Mouse (Mus musculus) intestine, postnatal 0 days (tissue): ENCODE results near the gene Srebf2. TPM values are rescaled to one million over a fixed set of nuclear protein-coding genes. Genes with fewer than 3 reads are reported as not detected.

Experiments
- ATAC-seq: fragments of 200-750 bp; cut with Nextera tagmentation; 2 replicates; pipeline ENCODE4 v1.8.0; 2017; ENCODE audit warnings: mild to moderate bottlenecking, moderate TSS enrichment, moderate library complexity
- H3K27ac ChIP-seq: fragments of 300-500 bp; sonication (generic); 2 replicates; pipeline ENCODE4 v1.5.1; 2014; ENCODE audit warnings: mild to moderate bottlenecking, low read depth, low read length, moderate library complexity
- H3K27me3 ChIP-seq: fragments of 300-500 bp; sonication (generic); replicated peaks from 2 replicates; pipeline ENCODE4 v1.6.1; 2014; ENCODE audit warnings: low read length, mixed read lengths; ENCODE audit not compliant: control insufficient read depth, insufficient read depth
- H3K36me3 ChIP-seq: fragments of 300-500 bp; sonication (generic); 2 replicates; pipeline ENCODE4 v1.6.1; 2014; ENCODE audit warnings: mild to moderate bottlenecking, moderate library complexity; ENCODE audit not compliant: control insufficient read depth, insufficient read depth
- H3K4me1 ChIP-seq: fragments of 300-500 bp; sonication (generic); replicated peaks from 2 replicates; pipeline ENCODE4 v1.6.1; 2014; ENCODE audit warnings: antibody characterized with exemption, low read length, mixed read lengths; ENCODE audit not compliant: control insufficient read depth, insufficient read depth
- H3K4me2 ChIP-seq: fragments of 300-500 bp; sonication (generic); replicated peaks from 2 replicates; pipeline ENCODE4 v1.6.1; 2014; ENCODE audit warnings: low read depth, mild to moderate bottlenecking, moderate library complexity
- H3K4me3 ChIP-seq: fragments of 300-500 bp; sonication (generic); 2 replicates; pipeline ENCODE4 v1.5.1; 2014; ENCODE audit warnings: low read depth, low read length
- H3K9ac ChIP-seq: fragments of 300-500 bp; sonication (generic); 2 replicates; pipeline ENCODE4 v1.6.1; 2014; ENCODE audit warnings: mild to moderate bottlenecking, low read depth, low read length
- H3K9me3 ChIP-seq: fragments of 300-500 bp; sonication (generic); 2 replicates; pipeline ENCODE4 v1.6.1; 2016; ENCODE audit warnings: mixed run types; ENCODE audit not compliant: control insufficient read depth
- CTCF ChIP-seq: sonication (generic); IDR thresholded peaks from 2 replicates; pipeline ENCODE4 v1.5.1; 2016; ENCODE audit warnings: low read depth, mild to moderate bottlenecking, control low read depth, antibody characterized with exemption, moderate library complexity
- WGBS: fragments of 180-500 bp; shearing (Covaris S2); extraction: QIAGEN DNeasy Blood & Tissue Kit; methylation state at CpG from one replicate; pipeline ENCODE4 v1.1.7; 2014; 5-methylcytosine and 5-hydroxymethylcytosine counted together
- polyA plus RNA-seq: library from polyadenylated mRNA; unstranded; fragments of >200 nt; fragmentation: Nextera tagmentation; extraction: Ambion mirVana; gene quantifications from 2 replicates; pipeline ENCODE4 v1.2.1, GENCODE M21; 2015

Srebf2 gene
- polyA plus RNA-seq, 1 experiment from 2014 or later: 68.7 TPM

GRCm38 (mm10) chr15:82151176-82151575 is 4.2 kb downstream of the Srebf2 start:
- TF ChIP-seq CTCF: no peak
- 88% methylated on average over 4 of the region's 4 CpGs for WGBS
- no peak overlapping the region for H3K4me3 ChIP-seq
- no peak overlapping the region for H3K27ac ChIP-seq
- no peaks in the 10 kb centered on the region for H3K27me3 ChIP-seq
- ATAC-seq: no peak
- H3K4me1 ChIP-seq: peaks cover 3% of the 10 kb centered on the region; the same call in 1 of the 2 replicates
- H3K4me2 ChIP-seq: no peak overlapping the region
- H3K9ac ChIP-seq: no peak overlapping the region
- H3K9me3 ChIP-seq: no peaks in the 10 kb centered on the region
- H3K36me3 ChIP-seq: no peaks in the 10 kb centered on the region

- no peaks in the 10 kb centered on the region for H3K36me3 ChIP-seq
- TF ChIP-seq CTCF: no peak
- H3K4me1 ChIP-seq: 0 out of 2 replicates have a peak, but pooled peaks cover 3% of the 10 kb centered on the region
- no peaks in the 10 kb centered on the region for H3K27me3 ChIP-seq
- ATAC-seq: no peak
- no peak overlapping the region for H3K4me3 ChIP-seq
- WGBS: 65% methylated on average over 12 of the region's 12 CpGs
- no peak overlapping the region for H3K27ac ChIP-seq
- no peak overlapping the region for H3K9ac ChIP-seq
- no peaks in the 10 kb centered on the region for H3K9me3 ChIP-seq
- no peak overlapping the region for H3K4me2 ChIP-seq
Observed at GRCm38 (mm10) chr15:82152022-82152421, 5.0 kb downstream of the Srebf2 start.

GRCm38 (mm10) chr15:82152435-82152834 is 5.5 kb downstream of the Srebf2 start:
- WGBS: 75% methylated on average over 7 of the region's 7 CpGs
- H3K36me3 ChIP-seq: no peaks in the 10 kb centered on the region
- no peaks in the 10 kb centered on the region for H3K9me3 ChIP-seq
- no peak overlapping the region for H3K4me2 ChIP-seq
- no peak overlapping the region for H3K9ac ChIP-seq
- no peak overlapping the region for H3K4me3 ChIP-seq
- no peaks in the 10 kb centered on the region for H3K27me3 ChIP-seq
- no peak for TF ChIP-seq CTCF
- ATAC-seq: no peak
- no peak overlapping the region for H3K27ac ChIP-seq
- 0 out of 2 replicates have a peak, but pooled peaks cover 3% of the 10 kb centered on the region for H3K4me1 ChIP-seq

- WGBS: 79% methylated on average over 6 of the region's 6 CpGs
- H3K9ac ChIP-seq: no peak overlapping the region
- no peaks in the 10 kb centered on the region for H3K9me3 ChIP-seq
- no peak for ATAC-seq
- H3K27ac ChIP-seq: no peak overlapping the region
- no peaks in the 10 kb centered on the region for H3K36me3 ChIP-seq
- H3K27me3 ChIP-seq: no peaks in the 10 kb centered on the region
- TF ChIP-seq CTCF: no peak
- H3K4me1 ChIP-seq: peaks cover 18% of the 10 kb centered on the region
- H3K4me2 ChIP-seq: no peak overlapping the region
- no peak overlapping the region for H3K4me3 ChIP-seq
Observed at GRCm38 (mm10) chr15:82156298-82156697, 9.3 kb downstream of the Srebf2 start.

- H3K27me3 ChIP-seq: no peaks in the 10 kb centered on the region
- no peaks in the 10 kb centered on the region for H3K36me3 ChIP-seq
- H3K4me2 ChIP-seq: no peak overlapping the region
- no peak overlapping the region for H3K27ac ChIP-seq
- H3K4me3 ChIP-seq: no peak overlapping the region
- no peak overlapping the region for H3K9ac ChIP-seq
- no peaks in the 10 kb centered on the region for H3K9me3 ChIP-seq
- ATAC-seq: no peak
- TF ChIP-seq CTCF: no peak
- 48% methylated on average over 10 of the region's 10 CpGs for WGBS
- H3K4me1 ChIP-seq: peaks cover 21% of the 10 kb centered on the region
Observed at GRCm38 (mm10) chr15:82156902-82157301, 9.9 kb downstream of the Srebf2 start.

GRCm38 (mm10) chr15:82158243-82159035 is 11.5 kb downstream of the Srebf2 start:
- H3K4me1 ChIP-seq: peaks cover 22% of the 10 kb centered on the region
- no peaks in the 10 kb centered on the region for H3K36me3 ChIP-seq
- H3K27me3 ChIP-seq: no peaks in the 10 kb centered on the region
- no peak overlapping the region for H3K4me2 ChIP-seq
- H3K9me3 ChIP-seq: no peaks in the 10 kb centered on the region
- H3K9ac ChIP-seq: no peak overlapping the region
- WGBS: 39% methylated on average over 17 of the region's 17 CpGs
- H3K27ac ChIP-seq: peak overlapping the region; percentile 16; the same call in 1 of the 2 replicates
- TF ChIP-seq CTCF: no peak
- H3K4me3 ChIP-seq: no peak overlapping the region
- no peak for ATAC-seq
